Comparison of ENCODE assay signal across 8 mouse cellular contexts in the genomic region with DNA sequence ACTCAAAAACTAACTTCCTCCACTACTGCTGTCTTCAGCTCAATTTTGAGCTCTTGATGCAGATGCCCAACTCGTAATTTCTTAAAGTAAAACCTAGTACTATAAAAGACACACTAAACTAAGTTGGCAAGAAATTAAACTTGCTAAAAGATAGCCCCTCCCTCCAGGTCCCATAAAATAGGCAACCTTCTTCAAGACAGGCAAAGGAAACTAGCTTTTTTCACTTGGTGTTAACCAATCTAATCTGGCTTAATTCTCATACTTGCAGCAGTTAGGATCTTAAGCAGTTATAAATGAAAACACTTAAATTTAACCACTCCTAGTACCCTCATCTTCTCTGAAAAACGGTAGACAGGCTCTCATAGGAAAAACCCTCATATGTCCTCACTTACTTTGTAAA. TPM values are rescaled to one million over a fixed set of nuclear protein-coding genes. Genes with fewer than 3 reads are reported as not detected.
DNase-seq lines count a peak whose midpoint lies in the region; ATAC-seq and TF ChIP-seq lines count a peak whose summit lies in the region.

No protein-coding gene starts in this region.

- no peaks in the 10 kb centered on the region for H3K36me3 ChIP-seq in heart, embryonic 13.5 days
- H3K36me3 ChIP-seq in ES-E14 (ENCODE audit: control insufficient read depth, insufficient read depth, low read length, poor library complexity, severe bottlenecking), result no peaks in the 10 kb centered on the region; the same call in 1 of the 2 replicates
- H3K36me3 ChIP-seq in hindbrain, embryonic 14.5 days (replicated peaks; ENCODE audit: control insufficient read depth, insufficient read depth), result no peaks in the 10 kb centered on the region
- no peaks in the 10 kb centered on the region for H3K36me3 ChIP-seq in midbrain, embryonic 11.5 days (ENCODE audit: control insufficient read depth, insufficient read depth, low read length)

- ATAC-seq in heart, embryonic 13.5 days (ENCODE audit: extremely low read depth, insufficient number of reproducible peaks, low FRiP score, low TSS enrichment), result no peak
- no peak for ATAC-seq in hindbrain, embryonic 14.5 days (ENCODE audit: low FRiP score)
- ATAC-seq in midbrain, embryonic 11.5 days (ENCODE audit: low FRiP score), result no peak

- peak overlapping the region; percentile 91 for H3K4me3 ChIP-seq in heart, embryonic 13.5 days
- H3K4me3 ChIP-seq in ES-E14 (ENCODE audit: insufficient read depth in 1 of 2, low read depth in 1 of 2, low read length in 2 of 2, poor library complexity in 1 of 2, severe bottlenecking in 1 of 2), result peak overlapping the region; percentile 31 to 91
- peak overlapping the region; percentile 93 for H3K4me3 ChIP-seq in hindbrain, embryonic 14.5 days (replicated peaks; ENCODE audit: low read length)
- H3K4me3 ChIP-seq in midbrain, embryonic 11.5 days (ENCODE audit: low read depth, low read length), result peak overlapping the region; percentile 70

- DNase-seq in heart, adult 18-20 months, result no peak
- no peak for DNase-seq in ES-E14 (ENCODE audit: low read depth, low spot score)
- DNase-seq in hindbrain, embryonic 14.5 days (ENCODE audit: low spot score), result no peak
- DNase-seq in midbrain, embryonic 11.5 days (ENCODE audit: low spot score, missing footprints), result no peak
- no peak for DNase-seq in right cerebral cortex, adult 18-20 months
- DNase-seq in ovary, postnatal 10 days (ENCODE audit: low spot score), result no peak
- DNase-seq in lung, postnatal 4 days, result no peak

- H3K27me3 ChIP-seq in heart, embryonic 13.5 days (replicated peaks), result no peaks in the 10 kb centered on the region
- H3K27me3 ChIP-seq in hindbrain, embryonic 14.5 days (ENCODE audit: control insufficient read depth, insufficient read depth, low read length), result no peaks in the 10 kb centered on the region
- H3K27me3 ChIP-seq in midbrain, embryonic 11.5 days (ENCODE audit: control insufficient read depth, insufficient read depth, low read length), result no peaks in the 10 kb centered on the region

- H3K9me3 ChIP-seq in heart, embryonic 13.5 days, result no peaks in the 10 kb centered on the region
- no peaks in the 10 kb centered on the region for H3K9me3 ChIP-seq in ES-E14 (ENCODE audit: control insufficient read depth, insufficient read depth, low read depth, low read length)
- no peaks in the 10 kb centered on the region for H3K9me3 ChIP-seq in hindbrain, embryonic 14.5 days (ENCODE audit: control insufficient read depth, low read length)
- H3K9me3 ChIP-seq in midbrain, embryonic 11.5 days (ENCODE audit: control insufficient read depth, low read length), result no peaks in the 10 kb centered on the region

- in situ Hi-C loops in ES-E14 (cut with MboI; ENCODE audit: low sequenced_read_pairs in 2 of 2, unreplicated experiment in 2 of 2), result no loop called here

- H3K4me2 ChIP-seq in heart, embryonic 13.5 days, result peak overlapping the region; percentile 93
- H3K4me2 ChIP-seq in hindbrain, embryonic 14.5 days (replicated peaks), result peak overlapping the region; percentile 63
- H3K4me2 ChIP-seq in midbrain, embryonic 11.5 days, result peak overlapping the region; percentile 82

- H3K27ac ChIP-seq in heart, embryonic 13.5 days (replicated peaks), result no peak overlapping the region
- no peak overlapping the region for H3K27ac ChIP-seq in ES-E14 (ENCODE audit: insufficient read depth, low read depth, low read length, poor library complexity, severe bottlenecking)
- H3K27ac ChIP-seq in hindbrain, embryonic 14.5 days, result no peak overlapping the region
- no peak overlapping the region for H3K27ac ChIP-seq in midbrain, embryonic 11.5 days (ENCODE audit: low read depth, low read length)

- peak overlapping the region; percentile 99 for H3K9ac ChIP-seq in heart, embryonic 13.5 days
- no peak overlapping the region for H3K9ac ChIP-seq in ES-E14 (ENCODE audit: insufficient read depth, low read depth, low read length, poor library complexity, severe bottlenecking)
- 0 out of 2 replicates have a peak overlapping the region, but pooled peaks have one; percentile 98 for H3K9ac ChIP-seq in hindbrain, embryonic 14.5 days
- peak overlapping the region; percentile 37; the same call in 1 of the 2 replicates for H3K9ac ChIP-seq in midbrain, embryonic 11.5 days (ENCODE audit: low read length)

- H3K4me1 ChIP-seq in heart, embryonic 13.5 days, result peaks cover 34% of the 10 kb centered on the region
- H3K4me1 ChIP-seq in ES-E14 (ENCODE audit: control insufficient read depth in 2 of 2, insufficient read depth in 2 of 2, low read length in 2 of 2, poor library complexity in 1 of 2), result peaks cover 2 to 7% of the 10 kb centered on the region in 2 experiments; a peak in 2 of 4 replicates
- peaks cover 23% of the 10 kb centered on the region for H3K4me1 ChIP-seq in hindbrain, embryonic 14.5 days (replicated peaks; ENCODE audit: control insufficient read depth, insufficient read depth, low read length)
- peaks cover 13% of the 10 kb centered on the region for H3K4me1 ChIP-seq in midbrain, embryonic 11.5 days (ENCODE audit: control insufficient read depth, insufficient read depth, low read length)

- 25% methylated on average over 2 of the region's 2 CpGs for WGBS in heart, embryonic 13.5 days
- 34% methylated on average over 2 of the region's 2 CpGs for WGBS in hindbrain, embryonic 14.5 days
- WGBS in midbrain, embryonic 11.5 days, result 38% methylated on average over 2 of the region's 2 CpGs

TF ChIP-seq in ES-E14, 5 proteins besides CTCF, POLR2A, EP300 and RAD21:
- TF ChIP-seq MAFK (IDR thresholded peaks at IDR 0.05; ENCODE audit: insufficient read depth, low read depth, low read length) (no peak), HCFC1 (IDR thresholded peaks at IDR 0.05; ENCODE audit: borderline replicate concordance, insufficient read depth, low read length) (no peak), CHD2 (IDR thresholded peaks at IDR 0.05; ENCODE audit: low read depth, low read length) (no peak), ZNF384 (IDR thresholded peaks at IDR 0.05; ENCODE audit: low read depth, low read length) (no peak), ZC3H11A (IDR thresholded peaks at IDR 0.05; ENCODE audit: borderline replicate concordance, low read depth, low read length) (no peak)

RNA-seq across cellular contexts. Expression of a gene that starts 2.3 kb away (rescaled TPM):
- 17.9 and 18.3 TPM in 2 replicates for polyA plus RNA-seq in heart, embryonic 13.5 days (2015; fragmentation: Nextera tagmentation; extraction: Ambion mirVana)
- total RNA-seq in heart, adult 18-20 months (2021), result 10 to 100 TPM; 27.9 to 31.3 TPM
- 81.3 and 86.4 TPM in 2 replicates for total RNA-seq in ES-E14 (2012; rRNA removed)
- polyA plus RNA-seq in hindbrain, embryonic 14.5 days (2014; fragmentation: Nextera tagmentation; extraction: Ambion mirVana), result 36.2 and 40.6 TPM in 2 replicates
- polyA plus RNA-seq in midbrain, embryonic 11.5 days (2014; fragmentation: Nextera tagmentation; extraction: Ambion mirVana), result 38.5 and 41.8 TPM in 2 replicates

RNA-seq across cellular contexts. Expression of a gene that starts 59.5 kb away (rescaled TPM):
- polyA plus RNA-seq in heart, embryonic 13.5 days (2015; fragmentation: Nextera tagmentation; extraction: Ambion mirVana), result 39.3 and 45.4 TPM in 2 replicates
- total RNA-seq in heart, adult 18-20 months (2021), result 10 to 100 TPM; 17.8 to 18.5 TPM
- total RNA-seq in ES-E14 (2012; rRNA removed), result 77.0 and 90.4 TPM in 2 replicates
- polyA plus RNA-seq in hindbrain, embryonic 14.5 days (2014; fragmentation: Nextera tagmentation; extraction: Ambion mirVana), result 44.3 and 49.4 TPM in 2 replicates
- 68.3 and 76.1 TPM in 2 replicates for polyA plus RNA-seq in midbrain, embryonic 11.5 days (2014; fragmentation: Nextera tagmentation; extraction: Ambion mirVana)
